Mouse (Mus musculus) liver, postnatal 0 days (tissue): ENCODE measurements around the gene Bscl2.

Experiments
- CTCF ChIP-seq: sonication (generic); IDR thresholded peaks from 2 replicates; pipeline ENCODE4 v1.5.1; 2016; ENCODE audit warnings: antibody characterized with exemption, low read depth
- EP300 ChIP-seq: IDR thresholded peaks from 2 replicates; pipeline ENCODE4 v1.6.1; 2016; ENCODE audit warnings: antibody characterized with exemption, low read depth, mild to moderate bottlenecking

- TF ChIP-seq EP300, result no peak
- TF ChIP-seq CTCF, result no peak
Observed at GRCm38 (mm10) chr19:8881034-8881392, 43.7 kb downstream of the Bscl2 start.
